1 mouse cellular context compared by ENCODE assay signal in genomic region chr11:101253613-101254389, GRCm38 (mm10).
A peak's percentile ranks its signal among the peaks of the same experiment; 100 is the strongest.
TF ChIP-seq lines count a peak whose summit lies in the region.

Gene Vps25, plus strand, starts transcription at chr11:101253707.

TF ChIP-seq in CH12.LX, 34 proteins besides CTCF, POLR2A, EP300 and RAD21 (continued from another document):
- TF ChIP-seq GABPA (IDR thresholded peaks at IDR 0.05; ENCODE audit: insufficient replicate concordance, low read depth, low read length) (peak; percentile 25; the same call in 1 of the 2 replicates), MXI1 (IDR thresholded peaks at IDR 0.05; ENCODE audit: low read depth, low read length) (peak; percentile 83), MAX (IDR thresholded peaks at IDR 0.05; ENCODE audit: low read length) (peak; percentile 65; the same call in 1 of the 2 replicates), USF2 (conservative IDR thresholded peaks at IDR 0.05; ENCODE audit: low read depth, low read length) (no peak), POLR2AphosphoS2 (IDR thresholded peaks at IDR 0.05; ENCODE audit: low read depth, low read length) (peak; percentile 95), ZMIZ1 (IDR thresholded peaks at IDR 0.05; ENCODE audit: low read depth, low read length) (peak; percentile 92), ELF1 (IDR thresholded peaks at IDR 0.05; ENCODE audit: low read depth, low read length) (peak; percentile 99), RCOR1 (conservative IDR thresholded peaks at IDR 0.05; ENCODE audit: low read depth, low read length) (peak; percentile 80; the same call in 1 of the 2 replicates), MYC (IDR thresholded peaks at IDR 0.05; ENCODE audit: low read depth, low read length) (peak; percentile 80; the same call in 1 of the 2 replicates), ZNF384 (IDR thresholded peaks at IDR 0.05; ENCODE audit: low read depth, low read length) (no peak), KAT2A (IDR thresholded peaks at IDR 0.05; ENCODE audit: insufficient replicate concordance, low read length) (peak; percentile 92; the same call in 1 of the 2 replicates), JUND (conservative IDR thresholded peaks at IDR 0.05; ENCODE audit: low read depth, low read length) (no peak), BHLHE40 (IDR thresholded peaks at IDR 0.05; ENCODE audit: low read depth, low read length) (peak; percentile 16; the same call in 1 of the 2 replicates), SMC3 (IDR thresholded peaks at IDR 0.05; ENCODE audit: low read depth, low read length) (peak; percentile 9; the same call in 1 of the 2 replicates), CHD2 (IDR thresholded peaks at IDR 0.05; ENCODE audit: low read length) (peak; percentile 69), CHD1 (IDR thresholded peaks at IDR 0.05; ENCODE audit: low read depth, low read length) (no peak), ZC3H11A (IDR thresholded peaks at IDR 0.05; ENCODE audit: low read depth, low read length) (no peak), MAFK (IDR thresholded peaks at IDR 0.05; ENCODE audit: insufficient replicate concordance, low read length) (peak; percentile 46; the same call in 1 of the 2 replicates), MAZ (IDR thresholded peaks at IDR 0.05; ENCODE audit: low read depth, low read length) (peak; percentile 83; the same call in 1 of the 2 replicates), NRF1 (IDR thresholded peaks at IDR 0.05; ENCODE audit: low read depth, low read length) (peak; percentile 54), E2F4 (IDR thresholded peaks at IDR 0.05; ENCODE audit: insufficient replicate concordance, low read depth, low read length) (peak; percentile 64; the same call in 1 of the 2 replicates), SIN3A (IDR thresholded peaks at IDR 0.05; ENCODE audit: low read length) (peak; percentile 96), NELFE (IDR thresholded peaks at IDR 0.05; ENCODE audit: low read depth, low read length) (peak; percentile 98)
